Mouse (Mus musculus) embryonic fibroblast, embryonic 13.5 days (primary cell): Measurements from ENCODE around the gene Pgm1. TPM values are rescaled to one million over a fixed set of nuclear protein-coding genes. Genes with fewer than 3 reads are reported as not detected.

Experiments used
- H3K27ac ChIP-seq: 2 replicates; pipeline ENCODE4 v1.5.1; 2012; ENCODE audit warnings: low read length, control low read depth, inconsistent platforms; ENCODE audit not compliant: insufficient read depth
- H3K4me1 ChIP-seq: 2 replicates; pipeline ENCODE4 v1.6.1; 2011; ENCODE audit warnings: low read length; ENCODE audit not compliant: control insufficient read depth, insufficient read depth
- H3K4me3 ChIP-seq: 2 replicates; pipeline ENCODE4 v1.5.1; 2011; ENCODE audit warnings: mild to moderate bottlenecking, control low read depth, low read length; ENCODE audit not compliant: insufficient read depth
- CTCF ChIP-seq: IDR thresholded peaks from 2 replicates; pipeline ENCODE4 v1.5.1; 2011; ENCODE audit warnings: mild to moderate bottlenecking, control low read depth, low read length, moderate library complexity, borderline replicate concordance; ENCODE audit not compliant: insufficient read depth
- POLR2A ChIP-seq: IDR thresholded peaks from 2 replicates; pipeline ENCODE4 v1.6.1; 2011; ENCODE audit warnings: low read depth, mild to moderate bottlenecking, control low read depth, low read length, moderate library complexity
- polyA plus RNA-seq: library from polyadenylated mRNA; stranded (reverse); fragments of >200 nt; gene quantifications from 2 replicates; pipeline ENCODE4 v1.2.4, GENCODE M21; 2011; ENCODE audit warnings: low read depth; ENCODE audit not compliant: missing spikeins, insufficient read length

Pgm1 gene
- polyA plus RNA-seq, 1 experiment, result 39.7 TPM

GRCm38 (mm10) chr4:99979326-99979725 lies 50.1 kb downstream of the Pgm1 start:
- Histone ChIP-seq H3K4me3 (no peak overlapping the region), H3K27ac (no peak overlapping the region), H3K4me1 (peaks cover 2% of the 10 kb centered on the region; the same call in 1 of the 2 replicates)
- TF ChIP-seq POLR2A (no peak), CTCF (no peak)

- TF ChIP-seq POLR2A (no peak), CTCF (no peak)
- H3K4me1 ChIP-seq, result peaks cover 2% of the 10 kb centered on the region; the same call in 1 of the 2 replicates
- H3K4me3 ChIP-seq, result no peak overlapping the region
- H3K27ac ChIP-seq, result no peak overlapping the region
Observed at GRCm38 (mm10) chr4:99981216-99981615, 52.0 kb downstream of the Pgm1 start.

- Histone ChIP-seq H3K4me1 (peaks cover 2% of the 10 kb centered on the region; the same call in 1 of the 2 replicates), H3K4me3 (no peak overlapping the region), H3K27ac (no peak overlapping the region)
- no peak for TF ChIP-seq POLR2A
- TF ChIP-seq CTCF, result no peak
Observed at GRCm38 (mm10) chr4:99983652-99984368, 54.6 kb downstream of the Pgm1 start.

- TF ChIP-seq POLR2A, result no peak
- no peak for TF ChIP-seq CTCF
- H3K27ac ChIP-seq, result no peak overlapping the region
- no peak overlapping the region for H3K4me3 ChIP-seq
- no peaks in the 10 kb centered on the region for H3K4me1 ChIP-seq
Observed at GRCm38 (mm10) chr4:99984369-99984752, 55.1 kb downstream of the Pgm1 start.

GRCm38 (mm10) chr4:99985086-99985485 lies 55.9 kb downstream of the Pgm1 start:
- TF ChIP-seq CTCF, result no peak
- no peak for TF ChIP-seq POLR2A
- no peak overlapping the region for H3K27ac ChIP-seq

GRCm38 (mm10) chr4:99985631-99986030 lies 56.4 kb downstream of the Pgm1 start:
- H3K4me3 ChIP-seq, result no peak overlapping the region
- no peak overlapping the region for H3K27ac ChIP-seq
- TF ChIP-seq POLR2A (no peak), CTCF (no peak)
- H3K4me1 ChIP-seq, result no peaks in the 10 kb centered on the region

More at GRCm38 (mm10) chr4:99985086-99985485, 55.9 kb downstream of the Pgm1 start:
- H3K4me1 ChIP-seq, result no peaks in the 10 kb centered on the region
- no peak overlapping the region for H3K4me3 ChIP-seq

- TF ChIP-seq POLR2A, result no peak
- H3K4me3 ChIP-seq, result no peak overlapping the region
- H3K4me1 ChIP-seq, result no peaks in the 10 kb centered on the region
- H3K27ac ChIP-seq, result no peak overlapping the region
Observed at GRCm38 (mm10) chr4:99986609-99987008, 57.4 kb downstream of the Pgm1 start.

- H3K27ac ChIP-seq, result no peak overlapping the region
- no peaks in the 10 kb centered on the region for H3K4me1 ChIP-seq
- H3K4me3 ChIP-seq, result no peak overlapping the region
- TF ChIP-seq POLR2A (no peak), CTCF (no peak)
Observed at GRCm38 (mm10) chr4:99988771-99989170, 59.6 kb downstream of the Pgm1 start.

GRCm38 (mm10) chr4:100000971-100001370 lies 71.8 kb downstream of the Pgm1 start:
- no peak overlapping the region for H3K4me3 ChIP-seq
- no peaks in the 10 kb centered on the region for H3K4me1 ChIP-seq
- TF ChIP-seq CTCF (no peak), POLR2A (no peak)
- H3K27ac ChIP-seq, result no peak overlapping the region

- Histone ChIP-seq H3K4me1 (no peaks in the 10 kb centered on the region), H3K27ac (no peak overlapping the region), H3K4me3 (no peak overlapping the region)
- TF ChIP-seq CTCF (no peak), POLR2A (no peak)
Observed at GRCm38 (mm10) chr4:100001806-100002205, 72.6 kb downstream of the Pgm1 start.
